Mouse (Mus musculus) forebrain, embryonic 14.5 days (tissue): ENCODE measurements at regions not wholly inside any gene's neighbourhood (a gene's known extent, or its start where the extent isn't known, plus 50 kb on each side); places are given as distances from the start of the nearest gene placed in this dataset.
A peak's percentile ranks its signal among the peaks of the same experiment; 100 is the strongest.
"Not testable (repeated sequence)": the region's sequence is repeated elsewhere in the genome, so short reads cannot be mapped to it uniquely, and the experiment has no call there.

Experiments used
- ATAC-seq: fragments of 200-750 bp; cut with Nextera tagmentation; 2 replicates; pipeline ENCODE4 v1.8.0; 2017; ENCODE audit warnings: mild to moderate bottlenecking, moderate library complexity
- DNase-seq: peaks from one replicate; pipeline ENCODE4 v3.0.0-alpha.2; 2015; ENCODE audit warnings: low spot score
- H3K27ac ChIP-seq: fragments of 300-500 bp; sonication (generic); 2 replicates; pipeline ENCODE4 v1.5.1; 2014; ENCODE audit warnings: low read depth, mild to moderate bottlenecking, control low read depth, low read length, moderate library complexity
- H3K27me3 ChIP-seq: fragments of 300-500 bp; sonication (generic); replicated peaks from 2 replicates; pipeline ENCODE4 v1.6.1; 2014; ENCODE audit warnings: low read length, control low read depth, mixed read lengths; ENCODE audit not compliant: control insufficient read depth, insufficient read depth
- H3K36me3 ChIP-seq: fragments of 300-500 bp; sonication (generic); 2 replicates; pipeline ENCODE4 v1.6.1; 2014; ENCODE audit warnings: low read length, control low read depth; ENCODE audit not compliant: control insufficient read depth, insufficient read depth
- H3K4me1 ChIP-seq: fragments of 300-500 bp; sonication (generic); 2 replicates; pipeline ENCODE4 v1.6.1; 2014; ENCODE audit warnings: antibody characterized with exemption, low read length, control low read depth; ENCODE audit not compliant: control insufficient read depth, insufficient read depth
- H3K4me2 ChIP-seq: fragments of 300-500 bp; sonication (generic); 2 replicates; pipeline ENCODE4 v1.6.1; 2014; ENCODE audit warnings: mild to moderate bottlenecking, control low read depth, low read length
- H3K4me3 ChIP-seq: fragments of 300-500 bp; sonication (generic); 2 replicates; pipeline ENCODE4 v1.5.1; 2014; ENCODE audit warnings: low read depth, low read length, control low read depth
- H3K9ac ChIP-seq: fragments of 300-500 bp; sonication (generic); 2 replicates; pipeline ENCODE4 v1.6.1; 2014; ENCODE audit warnings: mild to moderate bottlenecking, low read length, control low read depth, moderate library complexity
- H3K9me3 ChIP-seq: fragments of 300-500 bp; sonication (generic); replicated peaks from 2 replicates; pipeline ENCODE4 v1.6.1; 2016; ENCODE audit warnings: low read length, control low read depth, mixed read lengths; ENCODE audit not compliant: control insufficient read depth
- WGBS: fragments of 180-500 bp; shearing (Covaris S2); extraction: QIAGEN DNeasy Blood & Tissue Kit; methylation state at CpG from one replicate; pipeline ENCODE4 v1.1.7; 2014; 5-methylcytosine and 5-hydroxymethylcytosine counted together

DNA sequence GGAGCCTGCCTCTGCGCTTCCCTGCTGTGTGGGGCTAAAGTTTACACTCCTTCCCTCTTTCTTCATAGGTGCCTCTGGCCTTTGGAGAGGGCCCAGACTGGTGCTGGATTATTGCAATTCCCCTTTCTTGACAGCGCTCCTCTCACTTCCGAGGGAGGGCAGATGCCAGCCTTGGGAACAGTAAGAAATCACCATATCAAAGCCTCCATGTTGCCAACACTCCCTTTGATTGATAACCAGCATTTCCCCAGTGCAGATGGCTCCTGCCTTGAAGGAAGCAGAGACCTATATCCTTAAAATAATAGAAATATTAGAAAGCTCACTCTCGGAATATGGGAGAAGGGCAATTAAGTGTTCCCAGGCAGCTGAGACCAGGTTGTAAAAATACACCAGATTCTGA lies 63.1 kb upstream of the Cep295 start:
- Histone ChIP-seq H3K4me2 (no peak overlapping the region), H3K27ac (peak overlapping the region; percentile 35), H3K9me3 (no peaks in the 10 kb centered on the region), H3K4me3 (no peak overlapping the region), H3K4me1 (peaks cover 16% of the 10 kb centered on the region), H3K27me3 (no peaks in the 10 kb centered on the region), H3K9ac (no peak overlapping the region), H3K36me3 (no peaks in the 10 kb centered on the region)
- peak; percentile 63 for ATAC-seq
- WGBS: 37% methylated on average over 4 of the region's 4 CpGs
- DNase-seq: peak; percentile 75

DNA sequence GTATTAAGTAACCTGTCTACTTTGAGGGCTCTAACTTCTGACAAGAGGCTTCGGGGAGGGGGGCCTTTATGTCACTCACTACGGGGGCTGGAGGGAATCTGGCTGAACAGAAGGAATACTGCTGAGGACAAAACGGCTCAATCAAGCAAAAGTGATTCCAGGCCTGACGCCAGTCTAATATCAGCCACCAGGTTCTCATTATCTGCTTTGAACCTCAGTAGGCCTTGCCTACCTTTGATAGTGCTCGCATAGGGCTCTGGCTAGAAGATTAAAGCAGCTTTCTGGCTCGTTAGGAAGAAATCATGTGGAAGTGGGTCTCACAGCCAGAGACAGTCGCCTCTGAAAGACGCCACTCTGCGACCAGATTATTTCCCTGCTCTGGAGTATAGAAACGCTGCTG lies 64.3 kb upstream of the Cep295 start:
- Histone ChIP-seq H3K4me1 (peaks cover 16% of the 10 kb centered on the region), H3K27me3 (no peaks in the 10 kb centered on the region), H3K9ac (no peak overlapping the region), H3K4me2 (peak overlapping the region; percentile 2; the same call in 1 of the 2 replicates), H3K27ac (peak overlapping the region; percentile 35), H3K9me3 (no peaks in the 10 kb centered on the region), H3K4me3 (no peak overlapping the region), H3K36me3 (no peaks in the 10 kb centered on the region)
- ATAC-seq (peak; percentile 89), DNase-seq (peak; percentile 87)
- WGBS: 2% methylated on average over 10 of the region's 10 CpGs

DNA sequence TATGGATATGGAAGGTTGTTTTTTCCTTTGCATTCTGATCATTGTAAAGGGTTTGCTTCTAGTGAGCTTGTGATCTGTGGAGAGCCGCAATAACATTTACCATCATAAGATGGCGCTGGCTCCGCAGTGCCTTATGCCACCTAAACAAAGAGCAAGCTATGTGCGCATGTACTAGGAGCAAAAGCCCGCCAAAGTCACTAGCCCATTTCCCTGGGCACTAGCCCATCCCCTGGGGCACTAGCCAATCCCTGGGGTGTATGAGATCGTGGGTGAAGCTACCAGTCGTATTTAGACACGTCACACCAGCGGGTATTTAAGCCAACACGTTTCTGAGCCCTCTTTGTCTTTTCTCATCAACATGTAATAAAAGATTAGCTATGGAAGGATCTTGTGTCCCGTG lies 59.0 kb upstream of the Smco4 start:
- H3K27ac ChIP-seq, H3K9ac ChIP-seq, H3K9me3 ChIP-seq, H3K4me1 ChIP-seq, H3K36me3 ChIP-seq, H3K27me3 ChIP-seq, H3K4me3 ChIP-seq, H3K4me2 ChIP-seq: not testable (repeated sequence)
- ATAC-seq: peak; percentile 63
- WGBS: 62% methylated on average over 11 of the region's 11 CpGs
- DNase-seq: peak; percentile 20

DNA sequence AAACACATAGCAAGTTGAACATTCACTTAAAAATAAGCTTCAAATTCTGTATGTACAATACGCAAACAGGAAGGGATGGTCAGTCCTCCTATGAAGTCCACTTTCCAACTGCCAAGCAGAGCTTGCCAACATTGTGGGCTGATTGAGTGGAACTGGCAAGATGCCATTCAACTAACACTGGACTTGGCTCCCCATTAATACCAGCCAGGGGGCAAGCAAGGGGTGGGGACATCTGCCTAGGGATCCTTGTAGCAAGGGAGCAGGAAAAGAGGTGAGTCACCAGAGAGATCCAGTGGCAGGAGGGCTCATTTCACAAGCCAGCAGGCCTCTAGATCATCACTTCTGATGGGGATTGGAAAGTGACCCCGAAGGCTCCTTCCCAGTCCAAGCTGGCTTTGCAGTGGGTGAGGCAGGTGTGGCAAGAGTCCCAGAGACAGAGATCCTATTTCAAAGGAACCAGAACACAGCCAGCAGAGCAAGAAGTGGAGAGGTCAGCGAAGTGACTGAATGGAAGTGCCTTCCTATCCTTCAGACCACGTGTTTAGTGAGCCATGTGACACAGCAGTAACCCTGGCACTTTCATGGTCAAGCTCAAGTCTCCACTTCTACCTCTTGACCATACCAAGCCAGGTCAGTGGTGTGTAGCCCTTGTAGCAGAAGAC lies 53.8 kb upstream of the Smco4 start:
- H3K4me2 ChIP-seq: no peak overlapping the region
- H3K4me1 ChIP-seq: no peaks in the 10 kb centered on the region
- H3K27ac ChIP-seq: no peak overlapping the region
- no peaks in the 10 kb centered on the region for H3K36me3 ChIP-seq
- H3K9me3 ChIP-seq: no peaks in the 10 kb centered on the region
- ATAC-seq (peak; percentile 40; the same call in 1 of the 2 replicates), DNase-seq (peak; percentile 29)
- WGBS: 77% methylated on average over 4 of the region's 4 CpGs
- H3K4me3 ChIP-seq: no peak overlapping the region
- H3K27me3 ChIP-seq: no peaks in the 10 kb centered on the region
- H3K9ac ChIP-seq: no peak overlapping the region

DNA sequence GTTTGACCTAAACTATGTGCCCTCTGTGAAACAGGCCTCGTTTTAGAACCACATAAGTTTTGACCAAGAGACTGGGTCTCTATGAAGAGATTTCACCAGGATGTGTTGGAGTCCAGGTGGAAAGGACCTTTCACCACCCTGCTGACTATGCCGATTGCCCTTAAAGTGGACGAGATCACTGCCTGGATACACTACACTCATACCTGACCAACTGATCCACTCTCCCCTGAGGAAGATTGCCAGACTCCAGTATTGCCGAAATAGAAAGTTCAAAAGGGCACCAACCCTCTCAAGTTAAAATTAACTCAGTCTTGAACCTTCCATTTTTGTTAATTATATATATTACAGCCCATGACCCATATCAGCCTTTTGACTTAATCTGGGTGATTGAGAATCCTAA lies 51.1 kb upstream of the Smco4 start:
- H3K36me3 ChIP-seq: no peaks in the 10 kb centered on the region
- no peak overlapping the region for H3K27ac ChIP-seq
- H3K4me1 ChIP-seq: no peaks in the 10 kb centered on the region
- no peak overlapping the region for H3K9ac ChIP-seq
- ATAC-seq: no peak
- no peaks in the 10 kb centered on the region for H3K27me3 ChIP-seq
- no peak overlapping the region for H3K4me2 ChIP-seq
- no peak overlapping the region for H3K4me3 ChIP-seq
- H3K9me3 ChIP-seq: no peaks in the 10 kb centered on the region
- no peak for DNase-seq
- 93% methylated on average over 4 of the region's 4 CpGs for WGBS
